Mouse (Mus musculus) cerebral cortex, adult 2 months (tissue): ENCODE measurements around the gene Olfr975.

Experiments used
- WGBS: fragments of 180-500 bp; shearing (Covaris S2); methylation state at CpG from one replicate; pipeline ENCODE4 v1.1.7; 2018; 5-methylcytosine and 5-hydroxymethylcytosine counted together

Gene Olfr975

DNA sequence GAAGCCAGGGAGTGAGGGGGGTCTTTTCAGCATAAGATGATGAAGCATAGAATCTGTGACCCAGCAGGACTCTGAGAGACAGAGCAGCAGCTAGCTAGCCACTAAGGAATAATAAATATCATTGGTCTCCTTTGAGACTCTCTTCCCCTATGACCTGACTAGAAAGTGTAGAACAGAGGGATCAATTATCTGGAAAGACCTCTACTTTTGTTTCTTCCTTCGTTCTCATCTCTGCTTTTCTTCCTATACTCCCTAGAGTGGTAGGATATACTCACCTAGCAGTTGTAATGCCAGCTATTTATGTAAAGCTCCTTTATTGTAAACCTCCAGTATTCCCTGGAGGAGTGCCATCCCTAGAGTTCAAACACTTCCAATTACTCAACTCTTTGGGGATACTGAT, at the start of gene Olfr975:
TSS of gene Olfr975 (minus strand) at position 101 of the 400 bp plus-strand sequence.
- WGBS = 73% methylated on average over 1 of the region's 1 CpGs

DNA sequence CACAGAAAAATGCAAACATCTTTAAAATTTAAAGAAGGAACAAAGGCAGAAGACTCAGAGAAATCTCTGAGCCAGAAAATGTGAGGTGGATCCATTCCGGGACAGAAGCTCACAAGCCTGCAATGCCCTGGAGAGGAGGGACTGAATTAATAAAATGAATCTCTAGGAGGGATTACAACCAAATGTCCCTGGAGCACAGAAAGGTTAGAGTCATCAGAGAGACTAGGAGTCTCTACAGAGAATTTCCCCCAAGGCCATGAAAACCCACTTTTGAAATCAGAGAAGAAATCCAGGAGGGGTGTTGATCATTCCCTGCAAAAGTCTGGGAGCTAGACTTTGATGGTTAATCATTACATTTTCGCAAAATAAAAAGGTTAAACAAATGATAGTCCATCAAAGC, 40.0 kb upstream of the Olfr975 start, which contains the start of gene Olfr978:
TSS of gene Olfr978 (plus strand) at position 301 of the 400 bp plus-strand sequence.
- 86% methylated on average over 2 of the region's 2 CpGs for WGBS

DNA sequence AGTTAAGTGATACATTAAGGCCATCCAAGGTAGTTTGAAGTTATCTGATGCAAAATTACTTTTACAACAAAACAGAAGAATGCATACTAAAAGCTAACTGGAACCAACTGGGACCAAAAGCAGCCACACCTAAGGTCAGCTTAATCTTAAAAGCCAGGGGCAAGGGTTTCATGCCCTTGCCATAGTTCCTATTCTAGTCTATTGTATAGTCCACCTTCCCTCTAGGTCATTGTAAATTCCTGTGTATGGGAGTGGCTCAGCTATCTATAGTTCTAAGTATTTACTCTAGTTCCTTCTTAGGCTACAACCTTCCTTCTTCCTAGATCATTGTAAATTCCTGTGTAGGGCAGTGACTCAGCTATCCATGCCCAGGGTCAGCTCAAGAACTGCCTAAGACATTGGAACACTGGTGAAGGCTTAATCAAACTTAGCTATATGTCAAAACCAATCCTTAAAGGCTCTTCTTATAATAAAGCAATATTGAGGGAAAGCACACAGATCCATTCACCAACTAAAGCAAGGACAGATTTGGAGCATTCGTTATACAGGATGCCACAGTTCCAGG, 24.8 kb upstream of the Olfr975 start:
- 80% methylated on average over 1 of the region's 1 CpGs for WGBS

DNA sequence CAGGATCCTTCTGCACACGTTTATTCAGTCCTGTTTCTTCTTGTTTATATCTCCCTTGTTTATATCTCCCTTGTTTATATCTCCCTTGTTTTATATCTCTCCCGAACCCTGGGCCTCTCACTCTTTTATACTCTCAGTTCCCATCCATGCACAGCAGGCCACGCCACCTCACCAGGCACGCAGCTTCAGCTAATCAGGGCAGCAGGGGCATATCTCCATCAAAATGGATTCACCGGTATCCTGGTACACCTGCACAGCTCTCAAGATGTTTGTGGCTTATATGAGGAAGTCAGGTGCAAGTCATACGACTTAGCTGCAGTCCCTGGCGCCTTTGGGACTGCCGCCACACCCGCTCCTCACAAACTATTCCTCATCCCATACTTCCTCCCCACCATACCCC, 9.2 kb upstream of the Olfr975 start, which contains the start of gene Olfr976:
TSS of gene Olfr976 (minus strand) at position 101 of the 400 bp plus-strand sequence.
- 89% methylated on average over 8 of the region's 9 CpGs for WGBS

DNA sequence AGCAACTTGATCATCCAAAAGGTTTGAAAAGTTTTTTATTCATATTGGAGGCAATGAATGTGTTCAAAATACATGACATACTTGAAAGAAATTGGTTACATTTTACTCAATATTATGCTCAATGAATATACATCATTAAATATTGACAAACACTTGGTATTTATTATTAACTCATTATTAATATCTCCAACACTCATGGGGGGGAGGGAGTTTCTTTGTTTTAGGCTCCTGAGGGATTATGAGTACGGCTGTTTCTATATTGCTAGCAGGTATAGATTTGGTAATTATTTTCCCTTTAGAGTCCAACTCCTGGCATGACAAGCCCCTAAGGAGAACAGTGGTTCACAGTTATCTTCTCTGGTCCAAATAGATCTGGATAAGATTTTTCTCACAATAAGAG, 14.6 kb downstream of the Olfr975 start, which contains the start of gene Olfr974:
TSS of gene Olfr974 (plus strand) at position 301 of the 400 bp plus-strand sequence.
- WGBS = 91% methylated on average over 1 of the region's 1 CpGs

DNA sequence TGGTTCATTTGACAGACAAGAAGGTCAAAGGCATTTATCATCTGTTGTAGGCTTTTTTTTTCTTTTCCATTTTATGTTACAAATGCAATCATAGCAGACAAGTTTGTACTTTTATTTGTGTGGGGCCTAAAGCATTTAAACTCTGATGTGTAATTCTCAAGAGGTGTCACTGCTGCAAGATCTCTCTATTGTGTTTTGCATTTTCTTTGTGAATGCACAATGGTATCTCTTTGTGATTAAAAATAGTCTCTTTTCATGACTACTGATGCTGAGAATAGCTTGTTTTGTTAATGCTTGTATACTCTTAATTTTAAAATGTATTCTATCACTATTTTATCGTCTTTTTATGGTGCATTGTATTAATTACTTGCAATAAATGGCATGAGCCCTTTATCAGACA, 23.0 kb downstream of the Olfr975 start:
- 59% methylated on average over 1 of the region's 1 CpGs for WGBS

DNA sequence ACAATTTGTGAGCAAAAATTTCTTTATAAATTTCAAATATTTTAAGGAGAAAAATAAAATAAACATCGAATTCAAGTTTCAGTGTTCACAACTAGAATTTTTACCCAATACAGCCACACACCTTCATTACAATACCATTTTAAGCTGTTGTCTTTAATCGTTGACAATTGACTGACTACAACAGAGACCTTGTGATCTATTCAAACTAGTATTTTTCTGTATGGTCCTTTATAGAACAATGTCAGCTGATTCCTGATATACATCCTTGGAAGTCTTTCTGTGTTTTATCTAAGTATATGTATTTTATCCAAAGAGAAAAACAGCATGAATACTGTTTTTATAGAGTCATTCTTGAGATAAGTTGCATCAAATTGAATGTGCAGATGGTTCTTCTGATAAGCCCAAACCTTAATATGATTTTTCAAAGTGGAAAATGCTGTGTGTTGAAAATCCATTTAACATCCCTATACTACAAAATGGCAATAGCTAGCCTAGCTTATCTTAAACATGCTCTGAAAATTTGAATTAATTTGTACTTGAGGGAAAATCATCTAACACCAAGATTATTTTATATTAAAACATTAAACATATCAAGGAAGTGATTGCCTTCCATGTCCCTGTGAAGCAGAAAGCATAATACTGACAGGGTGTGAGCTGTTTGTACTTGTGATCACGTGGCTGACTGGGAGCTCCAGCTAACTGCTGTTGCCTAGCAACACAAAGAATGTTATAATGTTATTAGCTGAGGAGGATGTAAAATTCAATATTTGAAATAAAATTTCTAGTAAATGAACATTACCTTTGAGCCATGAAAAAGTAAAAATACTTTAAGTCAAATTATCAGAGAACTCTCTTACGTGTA, 23.6 kb downstream of the Olfr975 start:
- WGBS = no CpG with 5 or more reads among the region's 4 CpGs

DNA sequence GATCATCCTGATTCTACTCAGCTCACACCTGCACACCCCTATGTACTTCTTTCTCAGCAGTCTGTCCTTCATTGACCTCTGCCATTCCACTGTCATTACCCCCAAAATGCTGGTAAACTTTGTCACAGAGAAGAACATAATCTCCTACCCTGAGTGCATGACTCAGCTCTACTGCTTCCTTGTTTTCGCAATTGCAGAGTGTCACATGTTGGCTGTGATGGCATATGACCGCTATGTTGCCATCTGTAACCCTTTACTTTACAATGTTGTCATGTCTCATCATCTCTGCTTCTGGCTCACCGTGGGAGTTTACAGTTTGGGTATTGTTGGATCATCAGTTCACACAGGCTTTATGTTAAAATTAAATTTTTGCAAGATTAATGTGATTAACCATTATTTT, 41.9 kb downstream of the Olfr975 start:
- 82% methylated on average over 3 of the region's 3 CpGs for WGBS

DNA sequence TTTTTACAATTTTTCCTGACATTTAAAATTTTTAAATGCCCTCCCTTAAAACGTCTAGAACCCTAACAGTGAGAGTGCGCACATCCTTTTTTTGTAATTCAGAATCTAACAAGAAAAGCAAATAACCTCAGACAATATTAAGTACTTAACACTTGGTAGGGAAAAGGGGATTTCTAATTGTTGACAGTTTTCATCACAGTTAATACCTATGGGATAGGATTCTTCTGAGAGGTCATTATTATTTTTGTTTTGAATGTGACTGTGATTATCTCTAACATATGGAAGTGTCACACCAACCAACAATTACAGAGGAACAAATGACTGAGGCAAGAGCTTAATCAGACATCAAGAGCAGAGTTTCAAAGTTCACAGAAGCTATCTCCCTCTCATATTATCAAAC, 44.8 kb downstream of the Olfr975 start, which contains the start of gene Olfr229:
TSS of gene Olfr229 (plus strand) at position 301 of the 400 bp plus-strand sequence.
- 77% methylated on average over 2 of the region's 2 CpGs for WGBS

DNA sequence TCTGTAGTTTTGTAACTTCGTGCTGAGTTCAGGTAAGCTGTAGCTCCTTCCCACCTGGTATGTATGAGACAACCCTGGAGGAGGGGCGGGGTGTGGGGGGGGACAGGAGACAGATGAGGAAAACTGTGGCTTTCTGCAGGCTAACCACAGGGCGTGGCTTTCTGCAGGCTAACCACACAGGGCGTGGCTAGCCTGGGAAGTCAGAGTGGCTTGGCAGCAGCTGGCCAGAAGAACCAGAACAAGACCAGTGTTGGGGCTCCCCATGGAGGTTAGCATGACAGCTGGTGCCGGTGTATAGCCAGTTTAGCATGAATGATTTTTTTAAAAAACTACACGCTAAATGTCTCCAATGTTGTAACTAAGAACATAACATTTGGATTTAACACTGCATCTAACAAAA, 46.7 kb downstream of the Olfr975 start:
- WGBS = 79% methylated on average over 6 of the region's 6 CpGs
